Mouse (Mus musculus) activated CD4-positive, CD25-positive, alpha-beta regulatory T cell, adult 9 weeks (primary cell): Measurements from ENCODE around the gene 1810009J06Rik. TPM values are rescaled to one million over a fixed set of nuclear protein-coding genes. Genes with fewer than 3 reads are reported as not detected.

Experiments
- polyA plus RNA-seq: library from polyadenylated mRNA; unstranded; fragments of 100-300 nt; shearing (Covaris generic); gene quantifications from one replicate; pipeline ENCODE4 v1.2.1, GENCODE M21; 2017

Gene 1810009J06Rik
- 0.32 TPM for polyA plus RNA-seq

DNA sequence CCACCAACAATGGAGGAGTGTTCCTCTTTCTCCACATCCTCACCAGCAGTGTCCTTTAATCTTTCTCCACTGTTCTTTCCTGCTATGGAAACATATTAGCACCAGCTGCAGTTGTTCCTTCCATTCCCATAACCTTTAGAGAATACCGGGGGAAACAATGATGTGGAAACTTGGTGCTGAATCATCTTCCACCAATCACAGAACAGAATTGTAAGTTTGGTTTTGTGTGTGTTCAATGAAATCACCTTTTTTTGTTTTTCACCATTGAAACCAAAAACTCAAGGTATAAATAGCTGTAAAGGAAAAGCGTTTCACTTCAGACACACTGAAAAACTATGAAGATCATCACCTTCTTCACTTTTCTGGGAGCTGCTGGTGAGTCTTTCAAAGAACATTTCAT, at the start of gene 1810009J06Rik:
Gene 1810009J06Rik, plus strand, starts transcription at position 301 of the 400 bp plus-strand sequence.

DNA sequence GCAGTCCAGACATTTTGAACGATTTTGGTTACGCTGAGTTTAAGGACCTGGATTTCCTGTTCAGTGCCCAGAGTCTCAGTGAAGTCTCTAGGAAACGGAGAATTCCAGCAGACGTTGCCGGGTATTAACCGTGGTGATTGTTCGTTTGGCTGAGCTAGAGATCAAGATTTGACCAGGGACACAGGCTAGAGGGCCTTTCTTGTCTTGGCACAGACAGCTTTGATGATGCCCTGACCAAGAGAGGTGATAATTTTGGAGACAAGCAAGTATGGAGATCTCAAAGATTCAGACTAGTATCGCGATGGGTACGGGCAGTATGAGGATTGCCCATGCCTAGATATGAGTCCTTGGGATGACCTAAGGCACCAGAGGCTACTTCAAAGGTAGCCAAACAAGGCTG, 24.1 kb upstream of the 1810009J06Rik start, which contains the start of gene 1700074P13Rik:
Gene 1700074P13Rik, minus strand, starts transcription at position 101 of the 400 bp plus-strand sequence.

DNA sequence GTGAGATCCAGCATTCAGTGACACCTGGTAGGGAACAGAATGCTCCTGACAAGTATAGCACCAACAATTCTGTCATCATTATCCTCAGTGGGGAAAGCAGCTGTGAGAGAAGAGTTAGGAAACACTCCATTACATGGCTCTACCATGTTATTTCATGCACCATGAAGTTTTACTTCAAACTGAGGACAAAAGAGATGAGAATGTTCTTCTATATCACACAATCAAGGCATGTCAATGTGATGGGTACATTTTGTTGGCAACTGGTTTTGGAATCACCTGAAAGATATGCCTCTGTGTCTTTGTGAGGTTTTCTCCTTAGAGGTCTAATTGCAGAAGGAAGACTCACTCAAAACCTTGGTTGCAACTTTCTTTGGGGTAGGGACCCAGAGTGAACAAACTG, 12.8 kb upstream of the 1810009J06Rik start, which contains the start of gene Gm4744:
Gene Gm4744, minus strand, starts transcription at position 101 of the 400 bp plus-strand sequence.

DNA sequence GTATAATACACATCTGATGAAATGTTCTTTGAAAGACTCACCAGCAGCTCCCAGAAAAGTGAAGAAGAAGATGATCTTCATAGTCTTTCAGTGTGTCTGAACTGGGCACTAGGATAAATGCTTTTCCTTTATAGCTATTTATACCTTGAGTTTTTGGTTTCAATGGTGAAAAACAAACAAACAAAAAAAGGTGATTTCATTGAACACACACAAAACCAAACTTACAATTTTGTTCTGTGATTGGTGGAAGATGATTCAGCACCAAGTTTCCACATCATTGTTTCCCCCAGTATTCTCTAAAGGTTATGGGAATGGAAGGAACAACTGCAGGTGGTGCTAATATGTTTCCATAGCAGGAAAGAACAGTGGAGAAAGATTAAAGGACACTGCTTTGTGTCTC, 34.8 kb downstream of the 1810009J06Rik start, which contains the start of gene Gm2663:
Gene Gm2663, minus strand, starts transcription at position 101 of the 400 bp plus-strand sequence.

Other genes starting within 250 kb of the 1810009J06Rik start
- gene Moxd2, start 77.3 kb upstream of the 1810009J06Rik start, polyA plus RNA-seq, result 0.15 TPM
- not detected for gene Prss58, start 64.4 kb upstream of the 1810009J06Rik start, polyA plus RNA-seq
- gene 1700074P13Rik, start 24.2 kb upstream of the 1810009J06Rik start, polyA plus RNA-seq, result 0.18 TPM
- gene Gm4744, start 12.9 kb upstream of the 1810009J06Rik start, polyA plus RNA-seq, result not detected
- not detected for gene Gm2663, start 34.7 kb downstream of the 1810009J06Rik start, polyA plus RNA-seq
- gene 2210010C04Rik, start 70.8 kb downstream of the 1810009J06Rik start, polyA plus RNA-seq, result 0.12 TPM